Mouse (Mus musculus): ENCODE measurements at regions not wholly inside any gene's neighbourhood (a gene's known extent, or its start where the extent isn't known, plus 50 kb on each side); places are given as distances from the start of the nearest gene placed in this dataset.

- no peak for DNase-seq (ENCODE audit: low spot score in 2 of 2)
Observed at GRCm38 (mm10) chr14:46529086-46529715, 138.7 kb upstream of the Bmp4 start.

- no peak for DNase-seq (ENCODE audit: low spot score in 2 of 2)
Observed at GRCm38 (mm10) chr14:46517258-46517657, 126.8 kb upstream of the Bmp4 start.

GRCm38 (mm10) chr14:46516285-46516684 is 125.8 kb upstream of the Bmp4 start:
- no peak for DNase-seq (ENCODE audit: low spot score in 2 of 2)

GRCm38 (mm10) chr14:46514262-46514932 is 123.9 kb upstream of the Bmp4 start:
- DNase-seq (ENCODE audit: low spot score in 2 of 2), result no peak

- no peak for DNase-seq (ENCODE audit: low spot score in 2 of 2)
Observed at GRCm38 (mm10) chr14:46512118-46512517, 121.6 kb upstream of the Bmp4 start.

GRCm38 (mm10) chr14:46508871-46509270 is 118.4 kb upstream of the Bmp4 start:
- no peak for DNase-seq (ENCODE audit: low spot score in 2 of 2)

GRCm38 (mm10) chr14:46505266-46505665 is 114.8 kb upstream of the Bmp4 start:
- DNase-seq (ENCODE audit: low spot score in 2 of 2), result no peak

GRCm38 (mm10) chr14:46491601-46492000 is 101.1 kb upstream of the Bmp4 start:
- no peak for DNase-seq (ENCODE audit: low spot score in 2 of 2)

- no peak for DNase-seq (ENCODE audit: low spot score in 2 of 2)
Observed at GRCm38 (mm10) chr14:46491182-46491581, 100.7 kb upstream of the Bmp4 start.

GRCm38 (mm10) chr14:46487551-46487950 is 97.1 kb upstream of the Bmp4 start:
- DNase-seq (ENCODE audit: low spot score in 2 of 2), result no peak

GRCm38 (mm10) chr14:46480396-46480795 is 89.9 kb upstream of the Bmp4 start:
- DNase-seq (ENCODE audit: low spot score in 2 of 2), result no peak

- DNase-seq (ENCODE audit: low spot score in 2 of 2), result no peak
Observed at GRCm38 (mm10) chr14:46475945-46476344, 85.5 kb upstream of the Bmp4 start.

GRCm38 (mm10) chr14:46462967-46463366 is 72.5 kb upstream of the Bmp4 start:
- DNase-seq (ENCODE audit: low spot score in 2 of 2), result no peak

- DNase-seq (ENCODE audit: low spot score in 2 of 2), result no peak
Observed at GRCm38 (mm10) chr14:46461960-46462359, 71.5 kb upstream of the Bmp4 start.

- no peak for DNase-seq (ENCODE audit: low spot score in 2 of 2)
Observed at GRCm38 (mm10) chr14:46454500-46454899, 64.0 kb upstream of the Bmp4 start.

- DNase-seq (ENCODE audit: low spot score in 2 of 2), result no peak
Observed at GRCm38 (mm10) chr14:46441696-46442095, 51.2 kb upstream of the Bmp4 start.

All from natural killer cell, adult 2 months (primary cell).